Mouse (Mus musculus): ENCODE results near the gene Frmd5.
"Not testable (repeated sequence)": the region's sequence is repeated elsewhere in the genome, so short reads cannot be mapped to it uniquely, and the experiment has no call there.

The Frmd5 gene

DNA sequence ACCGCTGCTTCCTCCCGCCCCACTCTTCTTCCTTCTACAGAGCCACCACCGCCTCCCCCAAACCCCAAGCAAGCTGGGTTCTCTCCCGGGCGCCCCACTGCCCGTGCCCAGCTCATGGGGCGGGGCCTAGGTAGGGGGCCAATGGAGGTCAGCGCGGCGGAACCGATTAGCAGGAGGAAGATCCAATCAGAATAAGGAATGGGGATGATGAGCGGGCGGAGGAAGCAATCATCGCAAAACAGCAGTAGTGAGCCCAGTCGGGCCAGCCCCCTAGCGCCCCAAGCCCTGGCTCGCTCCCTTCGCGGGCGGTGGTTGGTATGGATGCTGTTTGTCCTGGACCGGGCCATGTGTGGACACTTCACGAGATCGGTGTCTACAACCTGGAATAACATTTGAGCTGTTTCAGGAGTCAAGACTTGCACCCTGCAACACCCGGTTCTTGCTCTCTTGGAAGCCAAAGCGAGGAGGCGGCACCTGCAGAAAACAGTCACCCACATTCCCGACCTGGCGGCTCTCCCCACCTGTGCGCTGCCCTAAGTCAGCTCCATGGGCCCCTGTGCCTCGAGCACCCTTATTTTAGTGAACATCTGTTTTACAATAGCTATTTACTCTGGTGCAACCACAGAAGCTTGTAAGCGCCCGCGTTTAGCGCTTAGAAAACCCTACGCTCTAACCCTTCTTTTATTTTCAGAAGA is at the start of gene Frmd5:
Gene Frmd5 (minus strand): TSS at position 129 of the 695 bp plus-strand sequence.
- DNase-seq: peak; percentile 93

DNA sequence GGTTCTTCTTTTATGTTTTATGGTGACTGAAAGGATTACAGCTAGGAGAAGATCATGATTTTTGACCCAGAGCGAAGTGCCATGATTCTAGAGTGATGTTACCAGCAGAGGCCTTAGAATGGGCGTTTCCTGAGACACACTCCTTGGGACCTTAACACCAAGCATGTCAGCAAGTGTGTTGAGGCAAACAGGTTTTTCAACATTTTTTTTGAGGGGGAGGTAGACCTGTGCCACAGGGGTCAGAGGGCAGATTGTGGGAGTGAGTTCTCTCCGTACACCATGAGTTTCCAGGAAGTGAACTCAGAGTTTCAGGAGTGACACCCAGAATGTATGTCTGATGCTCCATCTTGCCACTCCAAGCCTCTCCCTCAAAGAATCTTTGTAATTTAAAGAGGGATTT is 47.1 kb upstream of the Frmd5 start:
- no peak for DNase-seq

DNA sequence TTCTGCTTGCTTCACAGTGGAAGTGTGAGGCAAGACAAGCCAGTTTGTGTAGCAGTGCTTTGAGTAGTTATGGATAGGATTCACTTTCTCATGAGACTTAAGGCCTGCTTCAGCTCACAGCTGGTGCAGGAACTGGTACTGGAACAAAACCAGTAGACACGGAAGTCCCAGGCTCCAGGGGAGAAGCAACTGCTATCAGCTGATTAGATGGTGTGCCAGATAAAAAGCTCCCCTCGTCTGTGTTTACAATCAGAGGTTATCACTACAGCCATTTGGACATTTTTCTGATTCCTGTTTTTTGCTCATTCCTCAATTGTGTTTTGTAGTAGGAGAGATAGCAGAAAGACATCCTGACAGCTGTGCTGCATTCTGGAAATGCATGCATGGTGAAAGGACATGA is 45.2 kb upstream of the Frmd5 start:
- peak; percentile 13 for DNase-seq

DNA sequence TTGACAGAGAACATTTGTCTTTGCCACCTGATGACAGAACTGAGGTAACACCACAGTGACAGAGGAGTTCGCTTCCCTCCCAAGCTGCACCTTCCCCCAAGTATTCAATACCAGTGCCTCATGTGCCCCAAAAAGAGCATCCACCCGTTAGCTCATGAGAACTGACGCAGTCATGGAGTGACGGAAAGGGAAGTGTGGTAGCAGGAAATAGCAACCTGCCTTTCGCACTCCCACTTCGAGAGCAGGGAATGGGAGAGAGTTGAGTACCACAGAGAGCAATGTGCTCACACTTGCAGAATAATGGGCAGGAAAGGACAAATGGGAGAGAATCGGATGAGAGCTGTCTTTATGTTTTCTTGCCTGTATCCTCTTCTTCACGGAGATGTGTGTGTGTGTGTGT is 39.2 kb upstream of the Frmd5 start:
- no peak for DNase-seq

DNA sequence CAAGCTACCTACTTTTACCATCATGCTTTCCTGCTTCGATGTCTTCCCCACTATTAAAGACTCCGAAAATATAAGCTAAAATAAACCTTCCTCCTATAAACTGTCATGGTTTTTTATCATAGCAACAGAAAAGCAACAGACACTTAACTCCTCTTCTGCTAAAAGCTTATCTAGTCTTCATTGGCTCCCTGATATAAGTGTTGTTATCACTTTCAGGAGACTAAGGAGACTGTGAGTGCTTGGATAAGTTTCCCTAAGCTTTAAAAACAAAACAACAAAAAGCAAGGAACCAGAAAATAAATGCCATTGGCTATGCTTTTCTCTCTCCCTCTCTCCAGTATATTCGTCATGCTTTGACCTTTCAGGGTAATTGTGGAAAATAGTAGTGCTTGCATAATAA is 35.4 kb upstream of the Frmd5 start:
- DNase-seq: no peak

DNA sequence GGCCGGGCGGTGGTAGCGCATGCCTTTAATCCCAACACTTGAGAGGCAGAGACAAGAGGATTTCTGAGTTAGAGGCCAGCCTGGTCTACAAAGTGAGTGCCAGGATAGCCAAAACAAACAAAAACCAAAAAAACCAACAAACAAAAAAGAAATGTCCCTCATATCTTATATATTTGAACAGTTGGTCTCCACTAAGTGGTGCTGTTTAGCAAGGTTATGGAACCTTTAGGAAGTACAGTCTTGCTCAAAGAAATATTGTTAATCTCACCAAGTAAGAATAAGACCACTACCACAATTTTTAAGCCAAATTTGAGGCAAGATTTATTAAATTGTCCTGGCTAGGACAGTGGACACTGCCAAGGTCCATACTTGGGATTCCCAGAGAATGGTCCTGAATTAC is 34.6 kb upstream of the Frmd5 start:
- DNase-seq: no peak

DNA sequence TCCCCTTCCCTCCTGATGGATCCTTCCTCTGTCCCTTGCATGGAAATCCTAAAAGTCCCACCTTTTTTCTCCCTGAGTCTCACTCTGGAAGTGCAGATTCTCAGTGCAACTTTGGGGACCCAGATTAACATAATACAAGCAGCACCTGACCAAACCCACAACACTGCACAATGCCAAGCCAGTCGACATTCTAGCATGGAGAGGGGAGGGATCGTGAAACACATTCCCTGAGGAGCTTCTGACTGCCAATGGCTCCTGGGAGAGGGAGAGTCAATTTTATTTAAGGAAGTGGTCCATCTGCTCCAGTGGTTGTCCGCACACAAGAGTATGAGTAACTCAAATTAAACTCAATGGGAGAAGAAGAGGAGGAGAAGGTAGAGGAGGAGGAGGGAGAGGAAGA is 28.0 kb upstream of the Frmd5 start:
- DNase-seq: no peak

DNA sequence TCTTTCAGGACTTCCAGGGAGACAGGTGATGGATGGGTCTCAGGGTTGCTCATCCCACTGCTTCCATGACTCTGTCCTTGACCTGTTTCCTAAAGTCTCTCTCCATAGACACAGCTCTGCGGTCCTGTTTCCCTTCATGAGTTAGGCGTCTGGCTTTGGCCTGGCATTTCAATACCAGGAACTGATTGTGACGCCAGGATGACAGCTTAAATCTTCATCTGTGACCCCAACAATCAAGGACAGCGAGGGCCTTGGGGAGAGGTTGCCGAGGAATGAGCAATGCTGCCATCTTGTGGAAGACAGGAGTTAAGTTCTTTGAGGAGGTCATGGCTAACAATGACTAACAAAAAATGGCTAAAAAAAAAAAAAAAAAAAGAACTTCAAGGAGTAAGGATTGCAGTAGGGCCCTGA is 25.6 kb upstream of the Frmd5 start:
- peak; percentile 75 for DNase-seq

DNA sequence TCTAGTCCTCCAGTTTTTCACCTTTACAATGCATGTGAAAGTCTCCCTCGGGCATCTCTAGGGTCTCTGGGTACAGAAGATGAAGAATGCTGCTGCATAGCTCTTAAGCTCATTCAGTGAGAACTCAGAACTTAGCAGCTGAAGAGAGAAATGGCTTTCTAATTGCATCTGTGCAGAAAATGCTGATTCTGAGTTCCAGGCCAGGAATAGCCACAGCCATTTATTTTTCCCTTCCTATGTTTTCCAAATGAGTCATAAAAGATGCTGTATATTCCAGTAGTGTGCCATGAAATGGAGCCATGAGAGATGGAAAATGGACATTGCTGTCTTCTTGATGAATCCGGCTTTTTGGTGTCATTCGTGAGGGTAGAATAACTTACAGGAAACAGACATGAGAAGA is 21.5 kb upstream of the Frmd5 start:
- no peak for DNase-seq

DNA sequence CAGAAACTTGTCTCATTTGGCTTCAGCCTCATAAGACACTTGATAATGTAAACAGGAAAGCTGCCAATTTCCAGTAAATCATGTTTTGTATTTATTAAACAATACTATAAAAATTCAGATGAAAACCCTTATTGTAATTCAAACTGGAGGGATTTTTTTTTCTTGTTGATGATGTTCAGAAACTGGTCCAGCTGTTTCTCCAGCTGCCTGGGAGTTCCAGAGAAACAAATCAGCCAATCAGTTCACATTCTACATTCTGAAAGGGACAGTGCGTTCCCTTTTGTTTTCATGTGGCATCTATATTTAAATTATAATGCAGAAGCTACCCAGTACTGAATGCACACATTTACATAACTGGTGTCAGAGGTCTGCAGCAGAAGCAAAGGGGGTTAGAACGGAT is 19.3 kb upstream of the Frmd5 start:
- DNase-seq: no peak

DNA sequence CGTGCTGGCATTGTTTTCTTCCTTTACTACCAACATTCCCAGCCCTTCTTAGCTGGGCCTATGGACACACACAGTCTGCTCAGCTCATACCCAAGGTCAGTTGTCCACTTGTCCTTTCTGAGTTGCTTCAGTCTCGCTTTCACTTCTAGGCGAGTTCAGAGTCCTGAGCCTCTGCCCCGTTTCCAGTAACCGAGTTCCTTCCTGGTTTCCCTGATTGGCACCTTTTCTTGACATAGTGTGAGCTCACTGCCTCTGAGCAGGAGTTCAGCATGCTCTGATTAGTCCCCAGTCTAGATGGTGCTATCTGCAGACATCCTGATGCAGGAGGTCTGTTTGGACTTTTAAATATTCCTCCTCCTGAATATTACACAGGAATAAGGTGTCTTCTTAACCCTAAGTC is 17.8 kb upstream of the Frmd5 start:
- DNase-seq: no peak

DNA sequence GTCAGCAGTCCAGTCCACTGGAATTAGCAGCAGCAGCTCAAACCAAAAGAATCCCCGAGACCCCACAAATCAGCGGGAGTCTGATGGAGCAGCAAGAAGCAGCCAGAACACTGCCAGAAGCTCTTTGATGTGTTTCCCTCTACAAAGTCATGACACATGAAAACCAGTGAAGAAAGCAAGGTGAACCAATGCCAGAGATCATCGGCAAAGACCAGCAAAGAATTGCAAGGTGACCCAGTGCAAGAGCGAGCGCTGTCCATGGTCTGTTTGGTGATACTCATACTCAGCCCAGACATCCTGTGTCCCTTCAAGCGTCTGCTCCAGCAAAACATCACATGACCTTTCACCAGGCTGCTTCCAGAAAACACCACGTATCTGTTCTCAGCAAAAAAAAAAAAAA is 14.9 kb upstream of the Frmd5 start:
- no peak for DNase-seq

DNA sequence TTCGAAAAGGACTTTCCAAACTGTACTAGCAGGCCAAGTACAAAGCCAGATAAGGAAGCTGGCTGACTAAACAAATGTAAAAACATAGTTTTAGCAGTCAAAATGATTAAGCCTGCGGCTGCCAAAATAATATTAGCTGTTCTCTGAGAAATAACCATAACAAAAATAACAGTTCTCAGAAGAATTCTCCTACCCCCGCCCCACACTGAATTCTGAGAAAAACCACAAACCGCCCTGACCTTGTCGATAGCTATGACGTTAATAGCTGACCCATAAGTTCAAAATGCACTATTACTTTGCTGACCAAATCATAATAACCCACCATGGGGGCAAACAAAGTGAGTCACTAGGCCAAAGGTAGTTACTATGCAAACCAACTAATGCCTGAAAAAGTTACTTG is 4.0 kb upstream of the Frmd5 start:
- DNase-seq: not testable (repeated sequence)

DNA sequence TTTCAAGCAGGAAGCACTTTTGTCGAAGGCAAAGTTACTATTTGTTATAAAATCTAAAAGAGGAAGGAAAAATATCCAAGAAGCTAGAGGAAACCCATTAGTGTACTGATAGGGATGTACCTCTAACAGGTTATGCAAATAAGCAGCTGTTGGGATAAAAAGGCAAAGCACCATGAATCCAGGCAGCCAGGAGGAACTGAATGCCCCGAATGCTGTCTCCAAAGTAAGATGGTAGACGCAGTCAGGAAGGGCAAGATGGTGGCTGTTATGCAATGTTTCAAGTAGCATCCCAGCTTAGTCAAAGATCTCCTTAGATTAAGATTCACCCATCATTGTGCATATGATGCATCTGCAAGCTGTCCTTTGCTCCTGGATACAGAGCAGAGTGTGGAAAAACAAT is 2.2 kb upstream of the Frmd5 start:
- no peak for DNase-seq

DNA sequence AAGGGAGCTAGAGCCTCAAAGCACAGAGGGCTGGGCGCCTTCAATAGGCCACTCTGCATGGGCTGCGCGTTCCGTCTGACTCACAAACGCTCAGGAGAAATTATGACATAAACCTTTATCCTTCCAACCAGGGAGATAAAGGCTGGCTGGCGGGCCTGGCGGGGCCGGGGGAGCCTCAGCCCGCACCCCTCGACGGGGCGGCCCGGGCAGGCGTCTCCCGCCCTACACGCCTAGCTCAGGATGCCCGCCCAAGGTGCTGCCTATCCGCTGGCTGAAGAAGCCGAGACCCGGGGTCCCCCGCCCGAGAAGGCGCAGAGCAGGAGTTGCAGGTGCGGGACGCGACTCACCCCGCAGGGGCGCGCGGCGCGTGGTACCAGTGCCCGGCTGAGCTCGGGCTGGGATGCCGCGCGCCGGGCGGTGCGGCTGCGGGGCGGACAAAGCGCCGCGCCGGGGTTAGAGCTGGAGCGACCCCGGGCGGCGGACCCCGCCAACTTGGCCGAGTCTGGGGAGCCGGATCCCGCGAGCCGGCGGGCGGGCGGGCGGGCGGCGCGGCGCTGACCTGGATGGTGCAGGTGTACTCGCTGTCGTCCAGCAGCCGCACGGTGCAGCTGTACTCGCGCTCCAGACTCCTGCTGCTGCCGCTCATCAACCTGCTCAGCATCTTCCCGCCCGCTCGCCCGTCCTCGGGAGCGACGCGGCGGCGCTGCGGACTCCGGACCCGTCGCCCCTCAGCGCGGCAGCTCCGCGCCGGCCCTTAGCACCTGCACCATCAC is 530 bp downstream of the Frmd5 start:
- no peak for DNase-seq

DNA sequence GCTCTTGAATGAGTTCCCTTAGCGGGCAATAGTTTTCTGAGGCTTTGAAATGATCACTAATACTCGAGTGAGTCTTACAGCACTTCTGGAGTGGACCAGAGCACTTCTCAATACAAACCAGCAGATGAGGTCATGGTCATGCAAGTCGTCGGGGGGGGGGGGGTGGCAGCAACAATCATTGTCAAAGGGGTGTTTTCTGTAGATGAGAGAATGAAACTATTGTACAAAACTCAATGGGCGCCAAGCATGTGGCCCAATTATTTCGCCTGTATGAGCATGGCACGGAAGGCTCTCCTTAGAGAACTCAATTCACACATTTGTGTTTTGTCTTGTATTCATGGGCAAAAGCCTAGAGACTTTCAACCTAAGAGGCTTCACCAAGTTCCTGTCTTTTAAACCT is 7.8 kb downstream of the Frmd5 start:
- no peak for DNase-seq

DNA sequence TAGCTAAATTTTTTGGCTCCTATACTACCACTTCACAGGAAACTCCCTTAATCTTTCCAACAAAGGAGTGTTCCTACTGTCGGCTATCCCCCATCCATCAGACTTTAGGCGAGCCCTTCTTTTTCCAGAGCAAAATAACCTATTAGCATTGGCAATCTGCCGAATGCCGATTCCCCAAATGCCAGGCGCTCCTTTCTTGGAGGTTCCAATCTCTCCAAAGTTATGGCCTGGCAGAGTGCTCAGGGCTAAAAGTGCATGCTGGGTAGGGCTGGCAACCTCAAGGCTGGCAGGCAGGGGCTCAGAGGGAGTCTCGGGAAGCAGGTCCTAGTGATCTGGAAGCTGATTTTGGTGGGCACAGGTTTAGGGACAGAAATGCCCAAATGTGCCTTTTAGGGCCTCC is 10.9 kb downstream of the Frmd5 start:
- DNase-seq: no peak

DNA sequence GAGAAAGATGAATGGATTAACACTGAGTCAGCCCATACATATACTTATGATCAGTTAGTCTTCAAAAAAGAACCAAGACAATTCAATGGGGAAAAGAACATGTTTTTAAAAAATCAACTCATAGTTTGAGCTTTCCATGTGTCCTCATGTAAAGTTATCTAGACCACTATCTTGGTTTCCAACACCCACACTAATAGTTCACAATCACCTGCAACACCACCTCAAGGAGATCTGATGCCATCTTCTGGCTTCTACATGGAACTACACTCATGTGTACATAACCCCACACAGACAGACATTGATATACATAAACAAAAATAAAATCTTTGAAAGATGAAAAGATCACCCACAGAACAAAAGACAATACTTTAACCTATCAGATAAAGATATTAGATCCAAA is 17.1 kb downstream of the Frmd5 start:
- no peak for DNase-seq

DNA sequence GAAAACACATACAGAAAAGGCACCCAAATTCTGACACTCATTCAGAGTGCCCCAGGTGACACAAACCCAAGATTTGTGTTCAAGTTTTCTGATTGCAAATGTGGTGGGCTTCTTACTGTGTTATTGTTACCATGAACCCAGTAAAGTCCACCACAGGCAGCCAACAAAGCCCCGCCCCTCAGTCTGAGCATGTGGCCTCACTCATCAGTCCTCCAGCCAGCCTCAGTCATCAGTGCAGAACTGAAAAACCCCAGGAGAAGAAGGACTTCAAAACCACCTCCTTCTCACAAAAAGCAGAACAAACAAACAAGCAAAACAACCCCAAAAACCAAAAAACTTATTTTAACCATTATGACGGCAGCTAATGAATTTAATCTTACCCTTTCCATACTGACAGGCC is 18.5 kb downstream of the Frmd5 start:
- no peak for DNase-seq

DNA sequence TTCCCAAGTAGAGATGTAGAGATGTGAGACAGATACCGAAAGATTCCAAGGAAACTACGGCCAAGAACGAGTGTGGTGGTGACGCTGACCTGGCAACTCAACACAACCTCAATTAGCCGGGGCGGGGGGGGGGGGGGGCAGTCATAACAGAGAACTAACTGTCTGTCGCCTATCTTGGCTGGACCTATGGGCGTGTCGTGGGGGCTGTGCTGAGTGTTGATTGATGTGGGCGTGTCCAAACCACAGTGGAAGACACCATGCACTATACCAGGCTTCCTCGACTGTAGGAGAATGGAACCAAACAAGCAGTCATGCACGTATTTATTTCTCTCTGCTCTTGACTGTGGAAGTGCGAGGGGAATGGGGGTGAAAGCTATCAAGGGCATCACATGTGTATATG is 19.1 kb downstream of the Frmd5 start:
- peak; percentile 17 for DNase-seq

DNA sequence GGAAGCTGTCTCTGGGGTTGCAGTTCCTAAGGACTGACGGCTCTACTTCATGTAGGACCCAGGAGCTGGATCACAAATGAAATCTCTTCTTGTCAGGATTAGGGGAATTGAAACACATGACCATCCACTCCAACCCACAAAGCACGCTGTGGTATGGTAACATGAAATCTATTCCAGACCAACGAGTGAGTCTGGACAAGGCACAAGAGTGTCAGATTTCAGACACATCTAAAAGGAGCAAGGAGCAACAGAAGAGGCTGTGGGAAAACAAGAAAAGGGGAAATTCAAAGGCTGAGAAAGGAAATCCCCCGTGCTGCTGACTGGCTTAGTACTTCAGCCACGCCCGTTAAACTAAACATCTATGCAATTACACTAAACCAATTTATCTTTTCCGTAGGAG is 19.6 kb downstream of the Frmd5 start:
- DNase-seq: no peak

DNA sequence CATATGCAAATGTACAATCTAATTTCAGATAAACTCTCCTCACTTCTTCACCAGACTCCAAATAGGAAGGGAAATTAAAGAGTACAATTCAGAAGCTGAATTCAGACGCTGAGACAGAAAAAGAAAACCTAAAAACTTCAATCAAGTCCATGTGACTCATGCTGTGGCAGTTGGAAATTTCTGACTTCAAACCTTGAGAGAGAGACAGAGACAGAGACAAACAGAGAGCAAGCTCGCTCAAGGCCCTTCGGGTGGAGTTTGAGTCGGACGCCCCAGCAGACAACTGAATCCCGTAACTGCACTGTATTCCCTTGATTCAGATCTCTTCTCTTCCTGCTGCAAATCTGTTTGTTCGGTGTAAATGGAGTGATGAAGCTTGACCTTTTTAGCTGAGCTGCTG is 30.7 kb downstream of the Frmd5 start:
- no peak for DNase-seq

DNA sequence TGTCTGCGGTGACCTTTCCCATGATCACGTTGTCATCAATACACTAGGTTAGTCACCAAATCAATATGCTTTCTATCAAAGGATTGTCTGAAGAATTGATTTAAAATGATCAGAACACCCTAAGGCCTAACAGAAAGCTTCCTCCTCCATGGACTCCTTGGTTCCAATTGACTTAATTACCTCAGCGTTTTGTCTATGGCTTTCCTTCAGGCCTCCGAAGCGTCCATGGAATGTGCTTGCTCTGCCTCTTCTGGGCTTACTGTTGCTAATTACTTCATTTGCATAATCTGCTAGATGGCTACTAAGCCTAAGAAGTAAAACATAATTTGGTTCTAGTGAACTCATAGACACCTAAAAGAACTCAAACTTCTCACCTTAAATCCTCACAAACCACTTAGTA is 42.0 kb downstream of the Frmd5 start:
- DNase-seq: no peak

DNA sequence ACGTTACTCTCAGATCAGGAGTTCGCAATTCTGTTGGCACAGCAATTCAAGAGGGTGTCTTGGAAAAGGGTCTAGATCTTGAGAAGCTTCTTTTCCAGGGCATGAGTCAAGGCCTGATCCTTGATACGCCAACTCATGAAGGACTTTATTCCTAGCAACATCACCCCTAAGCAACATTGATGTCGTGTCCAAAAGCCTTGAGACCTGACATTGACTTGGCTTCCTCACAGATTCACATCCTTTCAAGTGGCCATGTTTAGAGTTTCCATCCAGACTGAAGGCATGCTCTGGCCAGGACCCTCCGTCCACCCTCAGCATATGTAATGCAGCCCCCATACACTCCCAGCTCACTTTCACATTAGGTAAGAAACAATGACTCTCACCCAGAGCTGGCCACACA is 45.0 kb downstream of the Frmd5 start:
- DNase-seq: no peak

DNA sequence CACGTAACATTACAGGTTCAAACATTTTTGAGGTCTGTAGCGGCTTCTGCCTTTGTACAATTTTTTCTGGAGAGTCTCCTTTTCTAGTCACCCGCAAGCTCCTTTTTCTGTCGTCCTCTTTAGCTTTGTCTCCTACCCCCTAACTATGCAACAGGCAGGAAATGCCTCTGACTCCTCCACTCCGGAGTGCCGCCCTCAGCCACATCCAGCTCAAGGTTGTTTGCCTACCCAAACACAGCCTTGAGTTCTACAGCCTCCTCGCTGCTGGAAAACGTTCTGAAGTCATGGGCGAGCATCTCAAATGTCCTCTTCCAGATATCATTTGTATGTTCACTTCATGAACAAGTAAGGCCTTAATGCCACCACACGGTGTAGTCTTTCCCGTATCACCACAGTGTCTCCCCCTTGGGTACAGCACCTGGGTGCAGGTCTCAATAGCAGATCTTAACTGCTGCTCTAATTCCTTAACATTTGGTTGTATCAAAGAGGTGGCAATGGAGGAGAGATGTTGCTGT is 45.5 kb downstream of the Frmd5 start:
- DNase-seq: no peak

All from lung, postnatal 10 days (tissue).